Mouse (Mus musculus) cerebral cortex, adult 2 months (tissue): ENCODE data around the gene Chd3.

Source experiments
- WGBS: fragments of 180-500 bp; shearing (Covaris S2); methylation state at CpG from one replicate; pipeline ENCODE4 v1.1.7; 2018; 5-methylcytosine and 5-hydroxymethylcytosine counted together

Gene Chd3

GRCm38 (mm10) chr11:69366855-69367615, 2.2 kb downstream of the Chd3 start:
- under 1% methylated on average over 22 of the region's 22 CpGs for WGBS

GRCm38 (mm10) chr11:69366157-69366854, 2.9 kb downstream of the Chd3 start:
- 0% methylated on average over 26 of the region's 26 CpGs for WGBS

- 26% methylated on average over 6 of the region's 6 CpGs for WGBS
These were observed 3.5 kb downstream of the Chd3 start for GRCm38 (mm10) chr11:69365722-69366121.

- WGBS: 1% methylated on average over 6 of the region's 6 CpGs
These were observed 4.3 kb downstream of the Chd3 start for GRCm38 (mm10) chr11:69364910-69365309.

- WGBS: 10% methylated on average over 8 of the region's 8 CpGs
These were observed 4.8 kb downstream of the Chd3 start for GRCm38 (mm10) chr11:69364376-69364775.

GRCm38 (mm10) chr11:69362479-69362878, 6.7 kb downstream of the Chd3 start:
- WGBS: 87% methylated on average over 2 of the region's 2 CpGs

- 45% methylated on average over 7 of the region's 7 CpGs for WGBS
These were observed 7.2 kb downstream of the Chd3 start for GRCm38 (mm10) chr11:69362021-69362420.

- 89% methylated on average over 12 of the region's 12 CpGs for WGBS
These were observed 11.5 kb downstream of the Chd3 start for GRCm38 (mm10) chr11:69357690-69358089.

GRCm38 (mm10) chr11:69356544-69356943, 12.7 kb downstream of the Chd3 start:
- 93% methylated on average over 5 of the region's 5 CpGs for WGBS

- 89% methylated on average over 26 of the region's 26 CpGs for WGBS
These were observed 22.8 kb downstream of the Chd3 start for GRCm38 (mm10) chr11:69346441-69346840.

GRCm38 (mm10) chr11:69340161-69341131, 28.8 kb downstream of the Chd3 start, which contains the start of gene Rnf227:
Gene Rnf227, plus strand, starts transcription at chr11:69340461.
- WGBS: under 1% methylated on average over 99 of the region's 99 CpGs

- WGBS: 61% methylated on average over 4 of the region's 4 CpGs
These were observed 34.4 kb downstream of the Chd3 start for GRCm38 (mm10) chr11:69334796-69335195.

- WGBS: 51% methylated on average over 3 of the region's 3 CpGs
These were observed 35.3 kb downstream of the Chd3 start for GRCm38 (mm10) chr11:69333922-69334321.

GRCm38 (mm10) chr11:69332713-69333253, 36.4 kb downstream of the Chd3 start:
- 59% methylated on average over 8 of the region's 8 CpGs for WGBS

- under 1% methylated on average over 24 of the region's 24 CpGs for WGBS
These were observed 37.2 kb downstream of the Chd3 start for GRCm38 (mm10) chr11:69331929-69332405.

- WGBS: 96% methylated on average over 6 of the region's 6 CpGs
These were observed 38.1 kb downstream of the Chd3 start for GRCm38 (mm10) chr11:69331152-69331551.

- 90% methylated on average over 6 of the region's 6 CpGs for WGBS
These were observed 40.7 kb downstream of the Chd3 start for GRCm38 (mm10) chr11:69328517-69328916.

- 70% methylated on average over 6 of the region's 6 CpGs for WGBS
These were observed 41.6 kb downstream of the Chd3 start for GRCm38 (mm10) chr11:69327648-69328047.

GRCm38 (mm10) chr11:69327157-69327442, 42.1 kb downstream of the Chd3 start:
- 36% methylated on average over 9 of the region's 9 CpGs for WGBS

GRCm38 (mm10) chr11:69326408-69327156, 42.6 kb downstream of the Chd3 start:
- 2% methylated on average over 45 of the region's 45 CpGs for WGBS
